Mouse (Mus musculus): Measurements from ENCODE around the gene Atxn2. TPM values are rescaled to one million over a fixed set of nuclear protein-coding genes. Genes with fewer than 3 reads are reported as not detected.
"Not testable (repeated sequence)": the region's sequence is repeated elsewhere in the genome, so short reads cannot be mapped to it uniquely, and the experiment has no call there.

Atxn2 gene
- total RNA-seq, 1 experiment from 2014 or later, result 56.5 TPM

DNA sequence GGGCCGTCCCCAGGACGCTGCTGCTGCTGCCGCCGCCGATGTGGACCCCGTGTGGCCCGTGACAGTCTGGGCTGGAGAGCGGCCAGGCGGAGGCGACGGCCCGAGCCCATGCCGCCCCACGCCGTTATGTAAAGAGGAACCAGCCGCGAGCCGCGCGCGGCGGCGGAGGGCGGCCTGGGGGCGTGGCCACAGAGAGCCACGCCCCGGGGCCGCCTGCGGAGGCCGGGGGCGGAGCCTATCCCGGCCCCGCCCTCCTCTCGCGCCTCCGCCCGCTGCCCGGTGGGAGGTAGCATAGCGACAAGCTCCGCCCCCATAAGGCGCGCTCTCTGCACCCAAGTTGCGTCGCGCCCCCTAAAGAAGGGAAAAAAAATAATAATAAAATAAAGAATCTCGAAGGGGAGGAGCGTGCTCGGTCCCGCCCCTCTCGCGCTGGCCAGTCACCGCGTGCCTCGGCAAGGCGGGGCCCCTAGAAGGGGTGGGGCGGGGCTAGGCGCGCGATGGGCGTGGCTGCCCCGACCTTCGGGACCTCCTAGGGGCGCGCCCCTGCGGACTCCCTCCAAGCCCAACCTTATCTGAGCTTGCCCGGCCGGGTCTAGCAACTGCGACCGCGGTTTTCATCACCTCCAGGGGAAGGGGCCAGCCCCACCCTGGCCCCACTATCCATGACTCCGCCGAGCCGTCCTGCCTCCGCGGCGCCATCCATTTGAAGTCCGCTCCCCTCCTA, 125.7 kb downstream of the Atxn2 start:
- ATAC-seq (replicated peaks in 1 of 2; ENCODE audit: insufficient read depth in 1 of 2, low FRiP score in 2 of 2, low TSS enrichment in 1 of 2, low read depth in 1 of 2, poor library complexity in 2 of 2, severe bottlenecking in 2 of 2), result peak; percentile 38 to 58

DNA sequence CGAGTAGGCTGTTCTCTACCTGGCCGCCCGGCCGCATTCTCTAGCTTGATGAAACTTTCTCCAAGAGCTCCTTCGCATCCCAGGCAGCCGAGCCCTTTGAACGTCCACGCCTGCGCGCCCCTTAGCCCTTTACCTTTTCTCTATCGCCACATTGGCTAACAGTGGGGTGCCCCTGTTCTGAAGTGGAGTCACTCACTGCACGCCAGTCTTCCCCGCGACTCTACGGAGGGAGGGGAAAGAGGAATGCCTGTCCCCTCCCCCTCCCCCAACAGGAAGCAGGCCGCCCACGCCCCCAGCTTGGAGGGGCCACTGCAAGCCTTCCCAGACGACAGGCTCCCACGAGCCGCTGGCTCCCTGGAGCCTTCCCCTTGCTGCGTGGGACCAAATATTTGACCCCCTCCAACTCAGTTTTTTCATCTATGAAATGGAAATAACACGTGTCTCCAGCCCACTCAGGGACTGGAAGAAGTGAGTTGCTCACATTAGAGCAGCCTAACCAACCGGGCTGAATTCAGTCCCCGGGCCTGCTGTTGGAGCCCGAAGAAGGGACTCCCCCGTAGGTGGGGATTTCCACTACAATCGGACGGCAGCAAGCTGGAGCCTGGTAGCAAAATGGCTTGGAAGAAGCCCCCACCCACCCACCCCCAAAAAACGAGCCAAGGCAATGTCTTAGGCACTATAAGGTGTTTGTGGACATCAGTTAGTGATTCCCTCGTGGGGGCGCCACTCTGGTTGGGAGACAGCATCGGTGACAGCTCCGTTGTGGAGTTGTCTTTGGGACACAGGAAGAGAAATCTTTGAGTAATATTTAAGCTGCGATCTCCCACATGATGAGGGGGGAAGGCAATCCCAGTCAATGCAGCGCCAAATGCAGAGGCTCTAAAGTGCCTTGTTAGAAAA, 126.6 kb downstream of the Atxn2 start, which contains the start of gene Sh2b3:
TSS of gene Sh2b3 (minus strand) at position 206 of the 900 bp plus-strand sequence.
- ATAC-seq (replicated peaks in 1 of 2; ENCODE audit: insufficient read depth in 1 of 2, low FRiP score in 2 of 2, low TSS enrichment in 1 of 2, low read depth in 1 of 2, poor library complexity in 2 of 2, severe bottlenecking in 2 of 2), result no peak

DNA sequence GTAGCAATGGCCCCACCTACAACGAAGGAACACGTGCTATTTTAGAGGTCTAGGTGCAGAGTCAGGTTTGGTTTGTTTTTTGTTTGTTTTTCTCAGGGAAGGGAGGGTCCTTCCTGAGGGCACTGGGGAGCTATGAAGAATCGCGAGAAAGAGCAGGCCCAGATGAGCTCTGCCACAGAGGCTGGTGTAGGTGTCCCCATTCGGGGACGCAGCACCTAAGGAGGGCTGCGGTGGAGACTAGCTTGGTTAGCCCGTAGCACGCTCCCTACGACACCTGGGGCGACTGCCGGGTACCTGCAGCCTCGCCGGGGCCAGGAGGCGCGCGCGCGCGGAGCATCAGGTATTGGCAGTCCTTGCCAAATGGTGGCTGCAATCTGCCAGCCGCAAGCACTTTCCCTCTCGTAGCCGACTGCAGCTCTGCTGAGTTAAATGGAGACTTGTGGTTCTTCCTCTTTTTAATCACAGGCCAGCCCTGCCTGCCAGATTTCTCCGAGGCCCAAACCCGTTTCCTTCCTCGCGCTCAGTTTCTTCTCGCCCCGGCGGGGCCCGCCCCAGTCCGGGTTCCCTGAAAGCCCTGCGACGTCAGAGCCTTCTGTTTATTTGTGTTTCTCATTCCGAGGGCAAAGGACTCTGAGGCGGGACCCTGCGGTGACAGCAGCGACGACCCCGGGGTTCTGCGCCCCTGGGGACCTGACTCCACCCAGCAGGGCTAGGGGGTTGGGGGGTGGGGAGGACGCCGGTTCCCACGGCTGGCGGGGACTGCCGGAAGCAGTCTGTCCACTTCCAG, 127.4 kb downstream of the Atxn2 start:
- peak; percentile 25 to 40 for ATAC-seq (replicated peaks in 1 of 2; ENCODE audit: insufficient read depth in 1 of 2, low FRiP score in 2 of 2, low TSS enrichment in 1 of 2, low read depth in 1 of 2, poor library complexity in 2 of 2, severe bottlenecking in 2 of 2)

DNA sequence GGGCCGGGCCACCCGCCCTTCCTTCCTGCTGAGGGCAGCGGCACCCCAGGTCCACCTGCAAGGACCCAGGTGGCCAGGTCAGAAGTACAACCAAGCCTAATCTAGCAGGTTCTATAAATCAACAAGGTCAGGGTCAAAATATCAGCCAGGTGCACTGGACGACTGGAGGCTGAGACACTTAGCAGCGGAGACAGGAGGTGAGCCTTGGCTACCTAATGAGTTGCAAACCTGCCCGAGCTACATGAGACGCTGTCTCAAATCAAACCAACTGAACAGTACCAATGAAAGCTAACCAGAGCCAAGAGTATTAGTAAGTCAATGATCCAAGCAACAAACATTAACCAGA, 128.0 kb downstream of the Atxn2 start:
- no peak for ATAC-seq (replicated peaks in 1 of 2; ENCODE audit: insufficient read depth in 1 of 2, low FRiP score in 2 of 2, low TSS enrichment in 1 of 2, low read depth in 1 of 2, poor library complexity in 2 of 2, severe bottlenecking in 2 of 2)

DNA sequence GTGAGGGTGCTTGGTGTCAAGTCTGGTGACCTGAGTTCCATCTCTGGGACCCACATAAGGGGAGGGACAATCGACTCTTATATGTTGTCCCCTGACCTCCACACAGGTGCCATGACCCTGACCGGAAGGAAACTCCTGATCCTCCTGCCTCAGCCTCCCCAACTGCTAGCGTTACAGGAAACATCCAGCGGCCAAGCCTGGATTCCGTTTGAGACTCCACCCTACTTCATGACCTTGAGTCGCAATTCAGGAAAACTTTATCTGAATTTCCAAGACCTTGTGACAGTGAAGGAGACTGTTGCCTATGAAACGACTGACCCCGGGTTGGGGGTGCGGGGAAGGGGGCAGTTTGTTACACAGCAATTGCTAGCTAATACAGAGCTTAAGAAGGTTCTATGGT, 130.4 kb downstream of the Atxn2 start:
- ATAC-seq (replicated peaks in 1 of 2; ENCODE audit: insufficient read depth in 1 of 2, low FRiP score in 2 of 2, low TSS enrichment in 1 of 2, low read depth in 1 of 2, poor library complexity in 2 of 2, severe bottlenecking in 2 of 2), result no peak

DNA sequence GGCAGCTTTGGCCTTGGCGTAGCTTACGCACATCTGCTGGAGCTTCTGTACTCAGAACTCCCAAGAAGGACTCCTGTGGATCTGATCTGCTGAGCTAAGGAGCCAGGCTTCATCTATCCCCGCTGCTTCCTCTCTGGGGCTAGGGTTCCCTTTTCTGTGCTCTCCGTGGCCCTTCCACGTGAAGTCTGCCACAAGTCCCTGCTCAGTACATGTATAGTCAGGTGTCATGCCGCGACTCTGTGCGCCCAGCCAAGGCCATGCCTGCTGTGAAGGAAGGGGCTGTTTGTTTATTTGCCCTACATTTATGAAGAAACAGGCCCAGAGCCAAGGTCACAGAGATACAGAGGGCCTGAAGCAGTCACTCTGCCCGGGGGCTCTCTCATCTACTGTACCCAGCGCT, 130.8 kb downstream of the Atxn2 start:
- ATAC-seq (replicated peaks in 1 of 2; ENCODE audit: insufficient read depth in 1 of 2, low FRiP score in 2 of 2, low TSS enrichment in 1 of 2, low read depth in 1 of 2, poor library complexity in 2 of 2, severe bottlenecking in 2 of 2), result no peak

DNA sequence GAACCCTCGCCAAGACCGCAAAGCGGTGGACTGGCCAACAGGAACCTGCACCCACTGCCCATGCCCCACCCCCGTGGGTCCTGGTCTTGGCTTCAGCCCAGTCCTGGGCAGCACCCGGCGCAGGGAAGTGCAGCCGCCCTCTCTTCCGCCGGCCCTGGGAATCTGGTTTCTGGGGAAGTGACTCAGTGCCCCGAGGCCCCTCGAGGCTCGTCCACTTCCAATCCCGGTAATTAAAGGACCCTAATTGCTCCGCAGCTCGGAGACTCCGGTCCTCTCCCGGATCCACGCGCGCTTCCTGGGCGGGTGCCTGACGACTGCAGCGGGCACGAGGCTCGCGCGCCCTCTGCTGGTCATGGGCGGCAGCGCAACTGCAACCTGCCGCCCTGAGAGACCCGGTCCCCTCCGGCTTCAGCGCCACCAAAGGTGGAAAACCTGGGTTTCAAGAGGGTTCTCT, 131.6 kb downstream of the Atxn2 start:
- ATAC-seq (replicated peaks in 1 of 2; ENCODE audit: insufficient read depth in 1 of 2, low FRiP score in 2 of 2, low TSS enrichment in 1 of 2, low read depth in 1 of 2, poor library complexity in 2 of 2, severe bottlenecking in 2 of 2), result peak; percentile 44 to 46; a peak in 2 of 4 replicates

DNA sequence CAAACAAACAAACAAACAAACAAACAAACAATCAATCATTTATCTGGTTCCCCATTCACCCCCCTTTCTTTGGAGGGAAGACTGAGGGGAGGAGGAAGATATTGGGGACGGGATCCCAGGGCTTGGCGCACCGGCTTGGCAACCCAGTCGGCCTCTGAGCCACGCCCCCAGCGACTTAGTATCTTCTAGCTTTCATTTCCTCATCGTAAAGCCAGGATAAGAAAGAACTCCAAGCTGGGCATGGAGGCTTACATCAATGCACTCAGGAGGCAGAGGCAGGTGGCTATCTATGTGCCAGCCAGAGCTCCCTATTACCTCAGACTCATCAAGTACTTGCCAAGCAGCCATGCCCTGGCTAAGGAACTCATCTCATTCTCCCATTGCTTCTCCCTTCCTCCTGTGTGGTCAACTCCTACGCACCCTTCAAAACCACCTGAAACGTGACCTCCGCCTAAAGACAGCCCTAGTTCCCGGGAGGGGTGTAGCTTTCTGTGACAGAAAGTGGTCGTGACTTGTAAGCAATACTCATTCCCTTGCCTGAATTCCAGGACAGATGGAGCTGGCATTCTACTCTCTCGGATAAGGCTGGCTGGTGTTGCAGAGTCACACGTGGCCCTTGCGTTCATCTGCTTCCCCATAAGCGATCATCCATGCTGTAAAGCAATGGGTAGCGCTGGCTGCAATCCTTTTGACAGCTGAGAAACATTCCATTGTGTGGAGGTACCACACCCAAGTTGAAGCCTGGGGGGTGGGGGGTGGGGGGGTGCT, 132.2 kb downstream of the Atxn2 start:
- ATAC-seq (replicated peaks in 1 of 2; ENCODE audit: insufficient read depth in 1 of 2, low FRiP score in 2 of 2, low TSS enrichment in 1 of 2, low read depth in 1 of 2, poor library complexity in 2 of 2, severe bottlenecking in 2 of 2), result no peak

DNA sequence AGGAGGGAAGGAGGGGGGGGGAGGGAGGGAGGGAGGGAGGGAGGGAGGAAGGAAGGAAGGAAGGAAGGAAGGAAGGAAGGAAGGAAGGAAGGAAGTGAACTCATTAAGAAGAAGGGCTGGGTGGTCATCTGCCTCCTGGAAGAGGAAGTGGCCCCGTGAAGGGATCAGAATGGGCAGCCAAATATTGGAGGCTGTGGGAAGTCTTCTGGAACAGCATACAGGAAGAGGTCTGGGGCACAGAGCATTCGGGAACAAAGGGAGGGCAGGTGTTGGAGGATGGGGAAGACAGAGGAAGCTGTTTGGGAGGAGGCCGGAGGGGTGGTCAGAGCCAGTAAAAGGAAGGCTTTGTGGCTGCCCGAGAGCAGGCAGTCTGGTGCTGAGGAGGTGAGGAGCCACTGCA, 134.2 kb downstream of the Atxn2 start:
- no peak for ATAC-seq (replicated peaks in 1 of 2; ENCODE audit: insufficient read depth in 1 of 2, low FRiP score in 2 of 2, low TSS enrichment in 1 of 2, low read depth in 1 of 2, poor library complexity in 2 of 2, severe bottlenecking in 2 of 2)

DNA sequence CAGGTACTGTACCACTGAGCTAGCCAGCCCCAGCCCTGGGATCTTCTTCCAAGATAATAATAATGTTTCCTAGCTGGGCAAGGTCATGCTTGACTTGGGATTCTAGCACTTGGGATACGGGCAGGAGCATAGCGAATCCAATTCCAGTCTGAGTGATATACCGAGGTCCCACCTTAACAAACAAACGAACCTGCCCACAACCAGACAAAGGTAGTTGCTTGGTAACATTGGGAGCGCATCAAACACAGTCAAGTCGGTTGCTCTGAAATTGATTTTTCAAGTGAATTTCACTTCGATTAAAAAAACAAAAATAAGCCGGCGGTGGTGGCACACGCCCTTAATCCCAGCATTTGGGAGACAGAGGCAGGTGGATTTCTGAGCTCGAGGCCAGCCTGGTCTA, 135.2 kb downstream of the Atxn2 start:
- no peak for ATAC-seq (replicated peaks in 1 of 2; ENCODE audit: insufficient read depth in 1 of 2, low FRiP score in 2 of 2, low TSS enrichment in 1 of 2, low read depth in 1 of 2, poor library complexity in 2 of 2, severe bottlenecking in 2 of 2)

DNA sequence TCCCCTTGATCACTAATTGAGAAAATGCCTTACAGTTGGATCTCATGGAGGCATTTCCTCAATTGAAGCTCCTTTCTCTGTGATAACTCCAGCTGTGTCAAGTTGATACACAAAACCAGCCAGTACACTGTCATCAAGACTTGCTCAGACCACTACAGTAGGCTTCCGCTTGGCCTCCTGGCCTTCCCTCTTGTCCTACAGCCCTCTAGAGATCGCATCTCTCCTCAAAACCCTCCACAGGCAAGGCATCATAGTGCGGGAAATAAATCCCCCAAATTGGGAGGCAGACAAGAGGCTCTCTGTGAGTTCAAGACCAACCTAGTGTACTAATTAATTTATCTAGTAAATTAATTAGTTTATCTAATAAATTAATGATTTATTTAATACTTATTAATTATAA, 136.1 kb downstream of the Atxn2 start:
- not testable (repeated sequence) for ATAC-seq (replicated peaks in 1 of 2; ENCODE audit: insufficient read depth in 1 of 2, low FRiP score in 2 of 2, low TSS enrichment in 1 of 2, low read depth in 1 of 2, poor library complexity in 2 of 2, severe bottlenecking in 2 of 2)

DNA sequence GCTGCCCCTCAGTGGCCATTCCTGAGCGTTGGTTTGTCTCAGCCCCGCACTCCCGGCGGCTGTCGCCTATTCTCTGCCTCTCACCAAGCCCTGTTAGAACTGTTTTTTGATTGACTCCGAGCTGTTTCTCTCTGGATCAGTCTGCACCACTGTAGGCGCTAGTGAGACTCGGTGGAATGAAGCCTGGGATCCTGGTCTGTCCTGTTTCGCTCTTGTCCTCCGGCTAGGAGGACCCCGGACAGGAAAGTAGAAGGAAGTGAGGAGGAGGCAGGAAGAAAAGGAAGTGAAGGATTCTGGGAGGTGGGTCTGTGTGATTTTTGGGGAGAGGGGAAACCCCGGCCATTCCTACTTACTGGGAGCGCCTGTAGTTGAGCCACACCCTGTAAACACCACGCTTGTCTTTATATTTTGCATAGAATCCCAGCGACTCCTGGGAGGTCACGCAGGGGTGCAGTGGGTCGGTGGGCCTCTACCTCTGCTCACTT, 136.9 kb downstream of the Atxn2 start:
- peak; percentile 25 to 42; a peak in 2 of 4 replicates for ATAC-seq (replicated peaks in 1 of 2; ENCODE audit: insufficient read depth in 1 of 2, low FRiP score in 2 of 2, low TSS enrichment in 1 of 2, low read depth in 1 of 2, poor library complexity in 2 of 2, severe bottlenecking in 2 of 2)

DNA sequence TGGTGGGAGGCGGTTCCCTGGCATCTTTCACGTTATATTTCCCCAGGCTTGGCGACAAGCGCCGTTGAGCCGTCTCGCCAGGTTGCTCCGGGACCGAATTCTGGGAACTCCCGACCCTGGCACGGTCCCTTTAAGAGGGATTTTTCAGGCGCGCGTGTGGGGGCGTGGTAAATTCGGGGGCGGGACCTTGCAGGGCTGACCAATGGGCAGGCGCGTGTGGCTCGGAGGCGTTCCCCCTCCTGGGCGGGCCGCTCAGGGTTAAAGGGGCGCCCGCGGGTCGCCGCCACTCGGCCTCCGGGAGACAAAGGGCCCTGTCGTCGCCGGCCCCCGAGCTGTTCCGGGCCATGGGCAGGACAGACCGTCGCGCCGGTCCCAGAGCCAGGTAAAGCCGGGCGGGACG, 137.6 kb downstream of the Atxn2 start, which contains the start of gene Pheta1:
TSS of gene Pheta1 (plus strand) at position 242 of the 400 bp plus-strand sequence.
- peak; percentile 70 to 79 for ATAC-seq (replicated peaks in 1 of 2; ENCODE audit: insufficient read depth in 1 of 2, low FRiP score in 2 of 2, low TSS enrichment in 1 of 2, low read depth in 1 of 2, poor library complexity in 2 of 2, severe bottlenecking in 2 of 2)

DNA sequence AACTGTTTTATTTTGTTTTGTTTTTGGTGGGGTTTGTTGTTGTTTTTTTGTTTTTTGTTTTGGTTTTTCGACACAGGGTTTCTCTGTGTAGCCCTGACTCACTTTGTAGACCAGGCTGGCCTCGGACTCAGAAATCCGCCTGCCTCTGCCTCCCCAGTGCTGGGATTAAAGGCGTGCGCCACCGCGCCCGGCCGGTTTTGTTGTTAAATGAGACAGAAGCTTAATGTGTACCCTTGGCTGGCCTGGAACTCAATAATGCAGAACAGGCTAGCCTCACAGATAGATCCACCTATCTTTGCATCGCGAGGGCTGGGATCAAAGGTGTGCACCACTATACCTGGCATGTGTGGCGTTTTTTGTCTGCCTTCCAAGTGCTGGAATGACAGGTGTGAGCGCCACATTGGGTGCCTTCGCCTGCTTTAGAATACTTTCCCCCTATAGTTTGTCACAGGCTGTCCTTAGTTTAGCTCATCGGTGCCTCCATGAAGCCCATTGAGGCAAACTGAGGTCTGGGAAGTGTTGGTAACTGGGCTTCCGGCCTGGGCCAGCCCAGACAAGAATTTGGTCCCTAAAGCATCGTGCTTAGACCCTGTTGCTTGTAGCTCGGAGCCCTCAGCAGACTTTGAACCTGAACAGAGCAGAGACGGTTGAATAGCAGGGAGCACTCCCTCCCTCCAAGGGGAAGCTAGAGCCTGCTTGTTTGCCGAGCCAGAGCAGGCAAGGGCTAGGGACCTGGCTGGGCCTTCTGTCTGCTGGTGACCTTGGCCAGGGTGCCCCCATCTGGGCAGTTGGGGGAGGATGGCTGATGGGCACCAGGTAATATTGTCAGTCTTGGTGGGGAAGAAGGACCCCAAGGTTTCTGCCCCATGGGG, 138.6 kb downstream of the Atxn2 start:
- no peak for ATAC-seq (replicated peaks in 1 of 2; ENCODE audit: insufficient read depth in 1 of 2, low FRiP score in 2 of 2, low TSS enrichment in 1 of 2, low read depth in 1 of 2, poor library complexity in 2 of 2, severe bottlenecking in 2 of 2)

DNA sequence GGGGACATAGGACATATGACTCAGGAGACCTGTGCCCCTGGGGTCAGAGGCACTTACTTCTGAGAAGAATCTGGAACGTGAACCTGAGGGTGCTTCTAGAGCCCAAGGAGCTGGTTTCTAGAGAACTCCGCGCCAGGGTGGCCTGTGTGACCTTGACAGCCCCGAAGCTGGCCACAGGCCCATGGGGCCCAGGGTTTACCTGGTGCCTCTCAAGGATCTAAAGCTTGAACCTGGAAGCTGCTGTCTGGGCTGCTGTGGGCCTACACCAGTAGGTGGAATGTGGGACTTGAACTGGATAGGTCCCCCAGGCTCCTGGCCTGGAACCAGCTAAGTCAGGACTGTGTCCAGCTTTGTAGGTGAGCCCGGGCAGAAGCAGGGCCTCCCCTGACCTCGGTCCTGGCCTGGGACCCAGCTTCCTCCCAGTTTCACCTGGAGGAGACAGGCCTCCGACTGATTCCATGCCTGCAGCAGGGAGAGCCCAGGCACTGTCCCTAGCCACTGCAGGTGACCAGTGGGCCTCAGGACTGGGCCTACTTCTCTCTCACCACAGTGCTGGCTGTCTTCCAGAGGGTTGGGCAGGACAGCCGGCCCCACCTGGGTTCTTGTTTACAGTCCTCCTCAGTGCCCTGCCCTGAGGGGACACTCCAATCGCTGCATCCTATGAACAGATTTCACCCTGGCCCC, 142.4 kb downstream of the Atxn2 start:
- ATAC-seq (replicated peaks in 1 of 2; ENCODE audit: insufficient read depth in 1 of 2, low FRiP score in 2 of 2, low TSS enrichment in 1 of 2, low read depth in 1 of 2, poor library complexity in 2 of 2, severe bottlenecking in 2 of 2), result no peak
